Mouse (Mus musculus) limb, embryonic 14.5 days (tissue): Measurements from ENCODE around the gene Casp7. TPM values are rescaled to one million over a fixed set of nuclear protein-coding genes. Genes with fewer than 3 reads are reported as not detected.

Experiments used
- ATAC-seq: fragments of 200-750 bp; cut with Nextera tagmentation; 2 replicates; pipeline ENCODE4 v1.8.0; 2017; ENCODE audit warnings: low read depth, moderate number of reproducible peaks, moderate TSS enrichment; ENCODE audit not compliant: low FRiP score
- DNase-seq: peaks from one replicate; pipeline ENCODE4 v3.0.0-alpha.2; 2015; ENCODE audit warnings: low spot score
- H3K27ac ChIP-seq: fragments of 300-500 bp; sonication (generic); replicated peaks from 2 replicates; pipeline ENCODE4 v1.5.1; 2014; ENCODE audit warnings: low read depth, mild to moderate bottlenecking, low read length, moderate library complexity, mixed read lengths
- H3K27me3 ChIP-seq: fragments of 300-500 bp; sonication (generic); 2 replicates; pipeline ENCODE4 v1.6.1; 2014; ENCODE audit warnings: low read length, mixed read lengths; ENCODE audit not compliant: control insufficient read depth, insufficient read depth
- H3K36me3 ChIP-seq: fragments of 300-500 bp; sonication (generic); 2 replicates; pipeline ENCODE4 v1.6.1; 2014; ENCODE audit warnings: mild to moderate bottlenecking, low read length, moderate library complexity, mixed read lengths; ENCODE audit not compliant: control insufficient read depth, insufficient read depth
- H3K4me1 ChIP-seq: fragments of 300-500 bp; sonication (generic); 2 replicates; pipeline ENCODE4 v1.6.1; 2014; ENCODE audit warnings: antibody characterized with exemption, low read length, mixed read lengths; ENCODE audit not compliant: control insufficient read depth, insufficient read depth
- H3K4me2 ChIP-seq: fragments of 300-500 bp; sonication (generic); replicated peaks from 2 replicates; pipeline ENCODE4 v1.6.1; 2014; ENCODE audit warnings: low read depth, mild to moderate bottlenecking, low read length, moderate library complexity; ENCODE audit not compliant: severe bottlenecking
- H3K4me3 ChIP-seq: fragments of 300-500 bp; sonication (generic); replicated peaks from 2 replicates; pipeline ENCODE4 v1.5.1; 2014; ENCODE audit warnings: low read length
- H3K9ac ChIP-seq: fragments of 300-500 bp; sonication (generic); 2 replicates; pipeline ENCODE4 v1.6.1; 2014; ENCODE audit warnings: mild to moderate bottlenecking, low read depth, low read length, moderate library complexity; ENCODE audit not compliant: severe bottlenecking
- H3K9me3 ChIP-seq: fragments of 300-500 bp; sonication (generic); 2 replicates; pipeline ENCODE4 v1.6.1; 2016; ENCODE audit warnings: low read length; ENCODE audit not compliant: control insufficient read depth
- POLR2A ChIP-seq: fragments of 200-500 bp; IDR thresholded peaks from 2 replicates; pipeline ENCODE4 v1.8.0; 2012; ENCODE audit warnings: inconsistent platforms, mild to moderate bottlenecking, moderate library complexity, borderline replicate concordance; ENCODE audit not compliant: insufficient read depth, insufficient read length; ENCODE audit errors: extremely low read depth
- WGBS: fragments of 180-500 bp; shearing (Covaris S2); extraction: QIAGEN DNeasy Blood & Tissue Kit; methylation state at CpG from one replicate; pipeline ENCODE4 v1.1.7; 2014; 5-methylcytosine and 5-hydroxymethylcytosine counted together
- polyA plus RNA-seq, 2 experiments: library from polyadenylated mRNA; depleted of rRNA in 1 of 2; stranded (reverse) in 1 of 2; unstranded in 1 of 2; fragments of >200 nt; fragmentation: Nextera tagmentation in 1 of 2; extraction: Ambion mirVana in 1 of 2; gene quantifications; 2 replicates each; pipeline versions ENCODE4 v1.2.1 to v1.2.3; 2012 to 2014

The Casp7 gene
- polyA plus RNA-seq, 2 experiments, result 18.6 to 23.7 TPM

DNA sequence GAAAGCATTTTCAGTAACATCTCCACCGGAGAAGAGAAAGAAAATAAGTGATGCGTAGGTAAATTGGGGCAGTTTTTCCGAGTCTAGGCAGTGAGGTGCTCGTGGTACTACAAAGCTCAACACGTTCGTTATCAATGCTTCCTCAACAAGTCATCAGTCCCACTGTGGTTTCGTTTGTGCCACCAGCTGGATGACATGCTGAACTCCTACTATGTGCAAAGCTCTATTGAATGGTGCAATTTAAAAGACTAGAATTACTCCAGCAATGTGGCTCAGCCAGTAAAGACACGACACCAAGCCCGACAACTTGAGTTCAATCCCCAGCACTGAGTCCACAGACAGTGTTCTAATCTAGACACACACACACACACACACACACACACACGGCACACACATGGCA is 10.8 kb upstream of the Casp7 start:
- 91% methylated on average over 10 of the region's 10 CpGs for WGBS
- Histone ChIP-seq H3K4me2 (no peak overlapping the region), H3K27me3 (no peaks in the 10 kb centered on the region), H3K9me3 (no peaks in the 10 kb centered on the region), H3K9ac (no peak overlapping the region), H3K27ac (no peak overlapping the region), H3K4me3 (no peak overlapping the region), H3K4me1 (no peaks in the 10 kb centered on the region), H3K36me3 (no peaks in the 10 kb centered on the region)
- TF ChIP-seq POLR2A, result no peak
- ATAC-seq, result no peak
- no peak for DNase-seq

DNA sequence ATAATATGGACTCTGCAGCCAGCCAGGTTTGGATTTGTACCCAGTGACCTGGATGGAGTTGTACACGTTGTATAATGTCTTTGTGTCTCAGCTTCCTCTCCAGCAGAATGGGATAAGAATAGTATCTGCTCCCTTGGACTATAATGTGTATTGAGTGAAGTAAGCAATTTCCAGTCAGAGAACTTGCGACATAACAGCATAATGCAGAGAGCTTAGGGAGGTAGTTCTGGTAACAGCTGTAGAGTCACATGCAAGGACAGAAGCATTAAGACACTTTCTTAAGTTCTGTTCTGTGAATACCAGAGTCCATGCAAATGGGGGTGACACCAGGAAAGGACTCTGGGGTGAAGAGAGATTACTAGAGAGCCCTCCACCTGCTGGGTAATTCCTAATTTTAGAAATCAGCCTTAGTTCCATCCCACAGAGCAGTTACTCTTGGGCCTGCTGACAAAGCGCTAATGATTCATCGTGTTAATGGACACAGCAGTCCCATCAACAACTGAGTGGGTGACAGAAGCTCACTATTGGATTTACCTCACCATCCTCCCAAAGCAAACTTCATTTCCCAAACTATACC is 9.1 kb upstream of the Casp7 start:
- Histone ChIP-seq H3K9ac (no peak overlapping the region), H3K4me2 (no peak overlapping the region), H3K4me3 (no peak overlapping the region), H3K4me1 (no peaks in the 10 kb centered on the region), H3K36me3 (no peaks in the 10 kb centered on the region), H3K27ac (no peak overlapping the region), H3K27me3 (no peaks in the 10 kb centered on the region), H3K9me3 (no peaks in the 10 kb centered on the region)
- no peak for DNase-seq
- TF ChIP-seq POLR2A, result no peak
- no peak for ATAC-seq
- 84% methylated on average over 4 of the region's 4 CpGs for WGBS

DNA sequence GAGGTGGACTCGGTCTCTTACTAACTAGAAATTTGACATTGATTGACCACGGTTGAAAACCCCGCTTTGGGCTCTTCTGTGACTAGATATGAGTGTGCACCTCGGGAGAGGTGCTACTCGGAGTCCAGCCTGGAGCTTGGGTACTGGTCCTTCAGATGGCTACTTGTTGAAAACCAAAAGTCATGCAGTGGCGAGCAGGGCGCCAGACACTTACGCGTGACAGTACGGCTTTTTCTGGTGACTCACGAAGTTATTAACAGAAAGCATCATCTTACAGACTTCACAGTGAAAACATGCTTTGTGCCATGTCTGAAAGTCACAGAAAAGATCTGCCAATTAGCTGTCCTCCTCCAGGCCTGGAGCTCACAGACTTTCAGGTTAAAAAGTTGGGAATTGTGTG is 7.8 kb upstream of the Casp7 start:
- no peak for TF ChIP-seq POLR2A
- no peak overlapping the region for H3K9ac ChIP-seq
- ATAC-seq (no peak), DNase-seq (no peak)
- H3K36me3 ChIP-seq, result no peaks in the 10 kb centered on the region
- no peak overlapping the region for H3K27ac ChIP-seq
- H3K27me3 ChIP-seq, result no peaks in the 10 kb centered on the region
- H3K4me2 ChIP-seq, result no peak overlapping the region
- H3K9me3 ChIP-seq, result no peaks in the 10 kb centered on the region
- no peak overlapping the region for H3K4me3 ChIP-seq
- 93% methylated on average over 11 of the region's 11 CpGs for WGBS
- no peaks in the 10 kb centered on the region for H3K4me1 ChIP-seq

DNA sequence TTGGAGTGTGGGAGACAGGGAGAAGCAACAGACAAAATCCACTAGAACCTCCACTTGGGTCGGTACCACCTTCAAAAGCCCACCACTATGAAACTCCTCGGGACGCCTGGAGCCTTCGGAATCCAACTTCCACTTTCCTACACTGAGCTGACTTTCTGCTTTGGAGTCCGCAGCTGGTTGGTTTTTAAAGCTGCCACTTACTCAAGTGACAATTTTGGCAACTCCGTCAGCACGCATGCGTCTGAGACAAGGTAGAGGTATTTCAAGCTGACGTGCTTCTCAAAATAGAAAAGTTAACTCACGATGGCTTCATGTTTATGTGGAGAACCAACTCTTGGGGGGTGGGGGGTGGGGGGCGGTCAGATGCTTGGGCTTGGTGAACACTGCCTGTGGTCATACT is 7.0 kb upstream of the Casp7 start, which contains the start of gene Nrap:
Gene Nrap (minus strand): TSS at position 159 of the 400 bp plus-strand sequence.
- no peak for TF ChIP-seq POLR2A
- H3K4me1 ChIP-seq, result no peaks in the 10 kb centered on the region
- H3K4me2 ChIP-seq, result no peak within 1 kb of the TSS
- DNase-seq (no peak), ATAC-seq (no peak)
- WGBS, result 78% methylated on average over 11 of the region's 11 CpGs
- no peaks in the 10 kb centered on the region for H3K9me3 ChIP-seq
- H3K36me3 ChIP-seq, result no peaks in the 10 kb centered on the region
- no peaks in the 10 kb centered on the region for H3K27me3 ChIP-seq
- H3K9ac ChIP-seq, result no peak within 1 kb of the TSS
- H3K27ac ChIP-seq, result no peak within 1 kb of the TSS
- no peak within 1 kb of the TSS for H3K4me3 ChIP-seq

DNA sequence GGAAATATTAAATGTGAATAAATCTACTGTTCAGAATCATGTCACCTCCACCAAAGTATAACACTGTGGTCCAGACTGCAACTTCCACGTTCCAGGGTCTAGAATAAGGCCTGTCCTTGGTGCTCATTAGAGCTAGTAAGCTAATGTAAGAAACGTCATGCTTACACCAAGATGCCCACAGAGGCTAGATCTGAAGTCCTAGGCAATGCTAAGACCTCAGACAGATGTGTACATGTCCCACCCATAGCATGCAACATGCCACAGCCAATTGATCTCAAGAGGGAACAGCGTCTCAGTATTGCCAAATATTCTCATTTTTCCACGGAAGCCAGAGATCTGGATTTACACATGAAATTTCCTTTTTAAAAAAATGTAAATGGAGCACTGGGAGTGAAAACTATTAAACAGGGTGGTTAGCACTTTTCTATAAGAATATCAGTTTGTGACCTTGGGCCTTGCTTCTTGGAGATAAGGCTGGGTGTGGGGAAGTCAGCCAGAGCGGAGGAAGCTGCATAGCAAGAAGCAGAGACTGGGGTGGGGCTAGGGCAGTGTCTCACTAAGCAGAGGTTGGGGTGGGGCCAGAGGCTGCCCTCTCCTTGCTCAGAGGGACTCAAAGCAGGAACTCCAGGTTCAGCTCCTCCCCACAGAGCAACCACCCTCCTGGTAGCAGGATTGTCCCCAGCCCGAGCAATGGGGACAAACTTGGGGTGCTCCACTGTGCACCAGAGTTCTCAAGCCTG is 5.5 kb upstream of the Casp7 start:
- Histone ChIP-seq H3K27me3 (0 out of 2 replicates have a peak, but pooled peaks cover 4% of the 10 kb centered on the region), H3K36me3 (no peaks in the 10 kb centered on the region), H3K4me3 (no peak overlapping the region), H3K9ac (no peak overlapping the region), H3K27ac (no peak overlapping the region), H3K4me1 (no peaks in the 10 kb centered on the region), H3K9me3 (no peaks in the 10 kb centered on the region), H3K4me2 (no peak overlapping the region)
- TF ChIP-seq POLR2A, result no peak
- WGBS, result 79% methylated on average over 6 of the region's 6 CpGs
- DNase-seq (no peak), ATAC-seq (no peak)
